Mouse (Mus musculus) hindbrain, embryonic 11.5 days (tissue): ENCODE data around the gene Btbd9. TPM values are rescaled to one million over a fixed set of nuclear protein-coding genes. Genes with fewer than 3 reads are reported as not detected.
"Not testable (repeated sequence)": the region's sequence is repeated elsewhere in the genome, so short reads cannot be mapped to it uniquely, and the experiment has no call there.

ENCODE experiments used
- ATAC-seq: fragments of 200-750 bp; cut with Nextera tagmentation; 2 replicates; pipeline ENCODE4 v1.8.0; 2017; ENCODE audit warnings: mild to moderate bottlenecking, moderate TSS enrichment, moderate library complexity; ENCODE audit not compliant: low FRiP score
- DNase-seq: peaks from one replicate; pipeline ENCODE4 v3.0.0-alpha.2; 2015; ENCODE audit warnings: low spot score
- H3K27ac ChIP-seq: fragments of 300-500 bp; sonication (generic); 2 replicates; pipeline ENCODE4 v1.5.1; 2014; ENCODE audit warnings: mild to moderate bottlenecking, low read depth, low read length
- H3K27me3 ChIP-seq: fragments of 300-500 bp; sonication (generic); 2 replicates; pipeline ENCODE4 v1.6.1; 2014; ENCODE audit warnings: mild to moderate bottlenecking, low read length, moderate library complexity, mixed read lengths; ENCODE audit not compliant: control insufficient read depth, insufficient read depth
- H3K36me3 ChIP-seq: fragments of 300-500 bp; sonication (generic); 2 replicates; pipeline ENCODE4 v1.6.1; 2014; ENCODE audit warnings: mild to moderate bottlenecking, low read length, moderate library complexity, mixed read lengths; ENCODE audit not compliant: control insufficient read depth, insufficient read depth
- H3K4me1 ChIP-seq: fragments of 300-500 bp; sonication (generic); replicated peaks from 2 replicates; pipeline ENCODE4 v1.6.1; 2014; ENCODE audit warnings: low read length, mixed read lengths; ENCODE audit not compliant: control insufficient read depth, insufficient read depth
- H3K4me2 ChIP-seq: fragments of 300-500 bp; sonication (generic); replicated peaks from 2 replicates; pipeline ENCODE4 v1.6.1; 2014; ENCODE audit warnings: mild to moderate bottlenecking, low read depth, low read length
- H3K4me3 ChIP-seq: fragments of 300-500 bp; sonication (generic); 2 replicates; pipeline ENCODE4 v1.5.1; 2014; ENCODE audit warnings: low read depth, low read length
- H3K9ac ChIP-seq: fragments of 300-500 bp; sonication (generic); 2 replicates; pipeline ENCODE4 v1.6.1; 2014; ENCODE audit warnings: low read depth, low read length
- H3K9me3 ChIP-seq: fragments of 300-500 bp; sonication (generic); 2 replicates; pipeline ENCODE4 v1.6.1; 2016; ENCODE audit warnings: low read length; ENCODE audit not compliant: control insufficient read depth
- WGBS: fragments of 180-500 bp; shearing (Covaris S2); extraction: QIAGEN DNeasy Blood & Tissue Kit; methylation state at CpG from one replicate; pipeline ENCODE4 v1.1.7; 2014; 5-methylcytosine and 5-hydroxymethylcytosine counted together
- polyA plus RNA-seq: library from polyadenylated mRNA; unstranded; fragments of >200 nt; fragmentation: Nextera tagmentation; extraction: Ambion mirVana; gene quantifications from 2 replicates; pipeline ENCODE4 v1.2.1, GENCODE M21; 2014

Gene Btbd9
- polyA plus RNA-seq, 1 experiment from 2014 or later: 63.0 TPM

- Histone ChIP-seq H3K4me1 (no peaks in the 10 kb centered on the region; the same call in 1 of the 2 replicates), H3K9me3 (no peaks in the 10 kb centered on the region), H3K4me2 (no peak overlapping the region), H3K9ac (no peak overlapping the region), H3K36me3 (no peaks in the 10 kb centered on the region), H3K27me3 (no peaks in the 10 kb centered on the region), H3K27ac (no peak overlapping the region), H3K4me3 (no peak overlapping the region)
- WGBS: 85% methylated on average over 9 of the region's 9 CpGs
- DNase-seq (no peak), ATAC-seq (no peak)
Measured at GRCm38 (mm10) chr17:30507636-30508576, 68.4 kb downstream of the Btbd9 start.

- Histone ChIP-seq H3K36me3 (no peaks in the 10 kb centered on the region), H3K27me3 (no peaks in the 10 kb centered on the region), H3K9me3 (no peaks in the 10 kb centered on the region), H3K9ac (no peak overlapping the region), H3K4me1 (no peaks in the 10 kb centered on the region; the same call in 1 of the 2 replicates), H3K4me2 (no peak overlapping the region), H3K27ac (no peak overlapping the region), H3K4me3 (no peak overlapping the region)
- 35% methylated on average over 5 of the region's 5 CpGs for whole genome bisulfite sequencing
- no peak for ATAC-seq
- DNase-seq: no peak
Measured at GRCm38 (mm10) chr17:30506916-30507315, 69.4 kb downstream of the Btbd9 start.

GRCm38 (mm10) chr17:30499541-30499940 is 76.7 kb downstream of the Btbd9 start:
- DNase-seq, H3K27ac ChIP-seq, H3K36me3 ChIP-seq, H3K4me2 ChIP-seq, H3K27me3 ChIP-seq, H3K4me3 ChIP-seq, H3K4me1 ChIP-seq, ATAC-seq, H3K9me3 ChIP-seq, H3K9ac ChIP-seq: not testable (repeated sequence)
- WGBS: 95% methylated on average over 11 of the region's 11 CpGs

GRCm38 (mm10) chr17:30498779-30499178 is 77.5 kb downstream of the Btbd9 start:
- H3K4me3 ChIP-seq: no peak overlapping the region
- WGBS: 90% methylated on average over 5 of the region's 5 CpGs
- ATAC-seq: no peak

GRCm38 (mm10) chr17:30498376-30498719 is 77.9 kb downstream of the Btbd9 start:
- H3K27me3 ChIP-seq: no peaks in the 10 kb centered on the region
- H3K9ac ChIP-seq: no peak overlapping the region
- peak; percentile 19 for DNase-seq
- no peak overlapping the region for H3K27ac ChIP-seq
- no peak overlapping the region for H3K4me3 ChIP-seq
- H3K4me1 ChIP-seq: no peaks in the 10 kb centered on the region
- no peak overlapping the region for H3K4me2 ChIP-seq
- ATAC-seq: no peak
- WGBS: 64% methylated on average over 6 of the region's 6 CpGs
- H3K36me3 ChIP-seq: no peaks in the 10 kb centered on the region
- H3K9me3 ChIP-seq: no peaks in the 10 kb centered on the region

More at GRCm38 (mm10) chr17:30498779-30499178, 77.5 kb downstream of the Btbd9 start:
- H3K4me1 ChIP-seq: no peaks in the 10 kb centered on the region
- DNase-seq: no peak
- no peak overlapping the region for H3K4me2 ChIP-seq
- no peaks in the 10 kb centered on the region for H3K27me3 ChIP-seq
- no peaks in the 10 kb centered on the region for H3K36me3 ChIP-seq
- no peak overlapping the region for H3K9ac ChIP-seq
- H3K27ac ChIP-seq: no peak overlapping the region
- no peaks in the 10 kb centered on the region for H3K9me3 ChIP-seq

DNA sequence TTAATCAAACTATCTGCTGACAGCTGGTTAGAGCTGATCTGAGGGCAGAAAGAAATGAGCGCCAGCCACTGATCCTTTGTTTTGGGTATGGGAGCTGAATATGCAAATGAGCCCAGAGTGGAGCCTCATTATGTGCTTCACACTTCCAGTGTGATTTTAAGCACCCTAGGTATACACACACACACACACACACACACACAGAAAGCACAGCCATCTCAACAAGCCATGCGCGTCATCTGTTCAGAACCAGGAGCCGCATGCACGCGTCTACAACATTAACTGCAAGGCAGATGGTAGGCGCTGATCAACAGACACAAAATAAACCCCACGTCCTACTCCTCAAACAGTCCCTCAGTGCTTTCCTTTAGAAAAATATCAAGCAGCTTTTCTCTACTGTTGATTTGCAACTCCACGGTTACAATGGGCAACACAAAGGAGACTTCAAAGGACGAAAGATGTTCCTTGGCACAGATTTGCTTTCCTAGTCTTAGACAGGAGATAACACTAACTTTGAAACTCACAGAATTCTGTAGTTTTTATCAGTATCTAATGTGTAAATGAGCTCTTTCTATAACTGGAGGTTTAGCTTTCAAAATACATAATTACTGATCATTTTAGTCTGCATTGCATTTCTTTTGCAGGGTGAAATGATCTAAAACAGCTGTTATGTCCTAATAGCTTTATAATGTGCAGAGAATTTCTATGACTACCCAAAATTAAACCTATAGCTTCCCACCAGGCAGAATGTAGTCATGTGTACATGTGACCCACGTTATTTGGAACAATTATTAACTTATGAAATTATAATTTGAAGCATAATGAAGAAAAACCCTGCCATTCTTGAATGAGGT is 78.5 kb downstream of the Btbd9 start:
- peak; percentile 53; the same call in 1 of the 2 replicates for ATAC-seq
- Histone ChIP-seq H3K4me2 (no peak overlapping the region), H3K4me1 (no peaks in the 10 kb centered on the region), H3K36me3 (no peaks in the 10 kb centered on the region), H3K27me3 (no peaks in the 10 kb centered on the region), H3K4me3 (no peak overlapping the region), H3K9ac (no peak overlapping the region), H3K9me3 (no peaks in the 10 kb centered on the region), H3K27ac (peak overlapping the region; percentile 59)
- WGBS: 43% methylated on average over 11 of the region's 11 CpGs
- DNase-seq: peak; percentile 54

DNA sequence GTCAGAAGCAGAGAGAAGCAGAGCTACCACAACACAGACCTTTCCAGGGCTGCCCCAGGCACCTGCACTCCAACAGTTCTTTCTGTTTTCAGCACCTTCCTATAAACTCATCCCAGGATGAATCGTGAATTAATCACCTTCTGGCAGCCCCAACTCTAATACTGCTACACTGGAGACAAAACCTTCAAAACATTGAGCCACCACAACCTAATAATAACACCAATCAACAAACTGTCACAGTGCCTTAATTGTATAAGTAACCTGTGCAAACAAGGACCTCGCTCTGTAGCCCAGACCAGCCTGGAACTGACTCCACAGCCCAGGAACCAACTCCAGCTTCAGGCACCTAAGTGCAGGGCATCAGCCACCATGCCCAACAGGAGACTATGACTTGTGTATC is 80.7 kb downstream of the Btbd9 start:
- H3K4me3 ChIP-seq: no peak overlapping the region
- H3K36me3 ChIP-seq: no peaks in the 10 kb centered on the region
- no peak for ATAC-seq
- no peak overlapping the region for H3K9ac ChIP-seq
- H3K9me3 ChIP-seq: no peaks in the 10 kb centered on the region
- 93% methylated on average over 2 of the region's 2 CpGs for WGBS
- H3K27me3 ChIP-seq: no peaks in the 10 kb centered on the region
- H3K27ac ChIP-seq: no peak overlapping the region
- H3K4me1 ChIP-seq: no peaks in the 10 kb centered on the region
- no peak overlapping the region for H3K4me2 ChIP-seq
- DNase-seq: no peak

DNA sequence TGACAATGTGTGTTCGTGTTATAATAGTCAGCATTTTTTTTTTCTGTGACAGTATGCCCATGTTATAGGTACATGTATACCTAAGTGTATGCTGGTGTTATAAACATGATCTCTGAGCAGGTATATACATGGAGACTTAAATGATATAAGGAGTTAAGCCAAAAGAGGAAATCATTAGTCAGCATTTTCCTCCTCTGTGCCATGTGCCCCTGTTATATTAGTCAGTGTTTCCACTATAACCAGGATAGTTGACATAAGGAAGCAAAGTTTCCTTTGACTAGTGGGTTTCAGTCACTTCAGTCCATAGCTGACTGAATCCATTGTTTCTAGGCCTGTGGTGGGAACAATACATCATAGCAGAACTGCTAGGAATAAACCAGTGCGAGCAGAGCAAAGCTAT is 81.1 kb downstream of the Btbd9 start:
- Histone ChIP-seq H3K4me1 (no peaks in the 10 kb centered on the region), H3K36me3 (no peaks in the 10 kb centered on the region), H3K9me3 (no peaks in the 10 kb centered on the region), H3K4me2 (no peak overlapping the region), H3K9ac (no peak overlapping the region), H3K27ac (no peak overlapping the region), H3K27me3 (no peaks in the 10 kb centered on the region), H3K4me3 (no peak overlapping the region)
- 79% methylated on average over 2 of the region's 2 CpGs for WGBS
- no peak for ATAC-seq
- DNase-seq: no peak
